Mouse (Mus musculus): Measurements from ENCODE around the gene Arpc4.

The Arpc4 gene

GRCm38 (mm10) chr6:113367574-113367973 is 10.3 kb upstream of the Arpc4 start:
- DNase-seq, result no peak

GRCm38 (mm10) chr6:113368124-113368523 is 9.8 kb upstream of the Arpc4 start:
- DNase-seq, result no peak

- DNase-seq, result no peak
These were observed 9.3 kb upstream of the Arpc4 start for GRCm38 (mm10) chr6:113368577-113368976.

- no peak for DNase-seq
These were observed 7.6 kb upstream of the Arpc4 start for GRCm38 (mm10) chr6:113370194-113370929.

- DNase-seq, result no peak
These were observed 4.4 kb upstream of the Arpc4 start for GRCm38 (mm10) chr6:113373491-113373890.

GRCm38 (mm10) chr6:113377172-113377495 is 781 bp upstream of the Arpc4 start:
- DNase-seq, result no peak

- DNase-seq, result no peak
These were observed 1.3 kb downstream of the Arpc4 start for GRCm38 (mm10) chr6:113379246-113379645.

- DNase-seq, result peak; percentile 54
These were observed 2.6 kb downstream of the Arpc4 start for GRCm38 (mm10) chr6:113380480-113380879.

GRCm38 (mm10) chr6:113384351-113384927 is 6.5 kb downstream of the Arpc4 start:
- DNase-seq, result no peak

GRCm38 (mm10) chr6:113385160-113385714 is 7.3 kb downstream of the Arpc4 start:
- no peak for DNase-seq

GRCm38 (mm10) chr6:113386025-113386424 is 8.1 kb downstream of the Arpc4 start:
- DNase-seq, result no peak

GRCm38 (mm10) chr6:113388960-113389359 is 11.0 kb downstream of the Arpc4 start, which contains the start of gene Ttll3:
Gene Ttll3, plus strand, starts transcription at chr6:113389260.
- no peak for DNase-seq

GRCm38 (mm10) chr6:113390715-113391114 is 12.8 kb downstream of the Arpc4 start:
- DNase-seq, result peak; percentile 76

- no peak for DNase-seq
These were observed 14.1 kb downstream of the Arpc4 start for GRCm38 (mm10) chr6:113392015-113392386.

- peak; percentile 34 for DNase-seq
These were observed 14.6 kb downstream of the Arpc4 start for GRCm38 (mm10) chr6:113392387-113393071.

GRCm38 (mm10) chr6:113393951-113394350 is 16.0 kb downstream of the Arpc4 start:
- no peak for DNase-seq

GRCm38 (mm10) chr6:113394811-113395210 is 16.9 kb downstream of the Arpc4 start:
- DNase-seq, result no peak

- no peak for DNase-seq
These were observed 17.6 kb downstream of the Arpc4 start for GRCm38 (mm10) chr6:113395501-113395900.

GRCm38 (mm10) chr6:113396270-113397030 is 18.5 kb downstream of the Arpc4 start:
- no peak for DNase-seq

GRCm38 (mm10) chr6:113402094-113402493 is 24.2 kb downstream of the Arpc4 start:
- DNase-seq, result no peak

- DNase-seq, result peak; percentile 57
These were observed 26.9 kb downstream of the Arpc4 start for GRCm38 (mm10) chr6:113404649-113405448.

- no peak for DNase-seq
These were observed 27.6 kb downstream of the Arpc4 start for GRCm38 (mm10) chr6:113405483-113405882.
